Mouse (Mus musculus) heart, postnatal 10 days (tissue): Measurements from ENCODE around the gene Ninj2. TPM values are rescaled to one million over a fixed set of nuclear protein-coding genes. Genes with fewer than 3 reads are reported as not detected.

Source experiments
- DNase-seq, 2 experiments: peaks; one replicate each; pipeline ENCODE4 v3.0.0; 2021
- intact Hi-C: fragments of 180-260 bp; cut with DNase I; formaldehyde crosslinking; loops from one replicate; pipeline ENCODE4 v1.15.1; 2025
- total RNA-seq, 2 experiments: library from RNA; stranded (reverse); gene quantifications; 2 replicates each; pipeline ENCODE4 v1.2.3; 2021

Ninj2 gene
- total RNA-seq, 2 experiments from 2014 or later: not detected

DNA sequence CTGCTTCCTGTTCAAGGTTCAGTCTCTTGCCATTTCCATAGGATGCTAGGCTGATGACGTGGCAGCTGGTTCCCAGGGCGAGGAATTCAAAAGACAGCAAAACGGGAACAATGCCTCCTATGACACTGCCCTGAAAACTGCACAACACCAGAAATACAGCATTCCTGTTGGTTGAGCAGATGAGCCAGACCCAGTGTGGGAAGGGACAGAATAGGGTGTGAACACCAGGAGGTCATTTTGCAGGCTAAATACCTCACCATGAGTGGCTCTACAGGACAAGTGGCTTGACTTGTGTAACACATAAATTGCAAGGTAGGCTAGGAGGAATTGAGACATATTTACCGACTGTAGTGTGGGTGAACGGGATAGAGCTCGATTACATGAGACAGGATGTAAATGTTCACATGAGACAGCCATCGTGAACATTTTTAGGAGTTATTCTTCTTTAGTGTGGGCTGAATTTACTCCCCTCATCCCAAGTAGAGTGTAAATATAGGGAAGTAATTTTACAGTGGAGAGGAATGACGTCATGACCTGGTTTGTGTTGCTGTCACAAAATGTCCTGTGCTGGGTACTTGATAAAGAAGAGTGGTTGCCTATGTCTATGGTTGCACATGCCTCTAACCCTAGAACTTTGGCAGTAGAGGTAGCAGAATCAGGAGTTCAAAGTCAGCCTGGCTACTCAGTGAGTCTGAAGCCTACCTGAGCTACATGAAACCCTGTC is 79.3 kb downstream of the Ninj2 start:
- intact Hi-C loops: no loop called here
- DNase-seq: no peak

DNA sequence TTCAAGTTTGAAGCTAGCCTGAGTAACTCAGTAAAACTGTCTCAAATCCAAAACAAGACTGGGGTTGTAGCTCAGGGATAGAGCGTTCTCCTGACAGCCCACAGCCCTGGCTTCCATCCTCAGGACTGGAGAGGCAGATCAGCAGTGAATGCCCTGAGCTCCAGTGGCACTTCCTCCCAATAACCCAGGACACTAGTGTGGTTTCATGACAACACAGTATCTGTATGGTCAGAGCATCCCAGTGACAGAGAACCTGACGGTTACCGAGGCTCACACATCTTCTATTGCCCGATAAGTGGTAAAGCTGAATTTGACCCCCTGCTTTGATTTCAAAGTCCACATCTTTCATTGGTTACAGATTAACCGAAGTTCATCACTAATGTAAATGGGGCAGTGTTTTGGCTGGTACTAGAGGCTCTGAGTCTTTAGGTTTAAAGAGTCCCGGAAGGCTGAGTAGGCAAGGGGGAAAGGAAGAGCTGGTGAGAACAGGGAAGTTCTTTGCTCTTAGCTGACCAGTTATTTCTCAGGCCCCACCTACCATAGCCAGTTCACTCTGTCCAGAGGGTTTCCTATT is 81.0 kb downstream of the Ninj2 start:
- intact Hi-C loops: no loop called here
- no peak for DNase-seq

GRCm38 (mm10) chr6:120174602-120175115 is 81.5 kb downstream of the Ninj2 start:
- intact Hi-C loops: no loop called here
- DNase-seq: peak; percentile 85 to 89

- intact Hi-C loops: no loop called here
- peak in 1 of 2 experiments; percentile 5 for DNase-seq
Measured at GRCm38 (mm10) chr6:120175650-120176049, 82.5 kb downstream of the Ninj2 start.

DNA sequence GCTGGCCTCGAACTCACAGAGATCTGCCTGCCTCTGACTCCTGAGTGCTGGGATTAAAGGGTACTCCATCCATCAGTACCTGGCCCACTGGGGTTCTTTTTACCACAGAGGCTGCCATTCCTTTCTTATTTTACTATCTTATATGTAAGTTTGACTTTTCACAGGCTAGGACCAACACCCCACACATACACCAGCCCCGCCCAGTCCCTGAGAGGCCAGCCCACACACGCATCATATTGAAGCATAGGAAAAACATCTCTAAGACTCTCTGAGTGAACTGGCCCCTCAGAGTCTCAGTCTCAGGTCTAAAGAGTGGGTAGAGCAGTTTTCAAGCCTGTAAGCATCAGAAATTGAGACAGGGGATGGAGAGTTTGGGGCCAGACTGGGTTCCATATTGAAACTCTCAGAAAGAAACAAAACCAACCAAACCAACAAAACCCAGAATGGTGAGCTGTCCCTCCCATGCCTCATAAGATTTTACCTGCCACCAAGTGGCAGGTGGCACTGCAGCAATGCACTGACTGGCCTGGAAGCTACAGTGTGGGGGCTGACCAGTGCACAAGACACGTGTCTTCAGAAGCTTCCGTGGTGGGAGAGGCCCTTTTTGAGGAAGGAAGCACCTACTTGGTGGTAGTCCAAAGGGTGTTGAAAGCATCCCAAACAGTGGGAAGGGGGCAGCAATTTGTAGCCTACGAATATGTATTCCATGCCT is 86.0 kb downstream of the Ninj2 start:
- intact Hi-C loops: no loop called here
- DNase-seq: no peak

GRCm38 (mm10) chr6:120179756-120180206 is 86.6 kb downstream of the Ninj2 start:
- intact Hi-C loops: no loop called here
- no peak for DNase-seq

- DNase-seq: no peak
- intact Hi-C loops: no loop called here
Measured at GRCm38 (mm10) chr6:120180492-120180891, 87.3 kb downstream of the Ninj2 start.

DNA sequence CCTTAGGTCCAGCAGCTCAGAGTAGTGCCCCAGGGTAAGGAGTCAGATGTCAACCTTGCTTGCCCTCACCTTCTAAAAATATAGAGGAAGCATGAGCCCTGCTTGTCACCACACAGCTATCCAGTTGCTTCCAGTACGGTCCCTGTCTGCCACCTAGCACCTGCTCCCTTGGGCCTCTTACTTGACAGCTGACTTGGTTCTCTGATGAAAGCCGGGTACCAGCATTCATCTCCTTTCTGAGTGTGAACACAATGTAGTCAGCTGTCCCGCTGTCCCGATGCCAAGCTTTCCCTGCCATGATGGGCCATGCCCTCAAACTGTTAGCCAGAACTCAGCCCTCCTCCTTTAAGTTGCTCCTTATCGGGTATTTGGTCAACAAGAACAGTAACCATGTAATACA is 89.0 kb downstream of the Ninj2 start:
- intact Hi-C loops: no loop called here
- peak; percentile 59 to 73 for DNase-seq

- no peak for DNase-seq
- intact Hi-C loops: no loop called here
Measured at GRCm38 (mm10) chr6:120183771-120184170, 90.6 kb downstream of the Ninj2 start.

DNA sequence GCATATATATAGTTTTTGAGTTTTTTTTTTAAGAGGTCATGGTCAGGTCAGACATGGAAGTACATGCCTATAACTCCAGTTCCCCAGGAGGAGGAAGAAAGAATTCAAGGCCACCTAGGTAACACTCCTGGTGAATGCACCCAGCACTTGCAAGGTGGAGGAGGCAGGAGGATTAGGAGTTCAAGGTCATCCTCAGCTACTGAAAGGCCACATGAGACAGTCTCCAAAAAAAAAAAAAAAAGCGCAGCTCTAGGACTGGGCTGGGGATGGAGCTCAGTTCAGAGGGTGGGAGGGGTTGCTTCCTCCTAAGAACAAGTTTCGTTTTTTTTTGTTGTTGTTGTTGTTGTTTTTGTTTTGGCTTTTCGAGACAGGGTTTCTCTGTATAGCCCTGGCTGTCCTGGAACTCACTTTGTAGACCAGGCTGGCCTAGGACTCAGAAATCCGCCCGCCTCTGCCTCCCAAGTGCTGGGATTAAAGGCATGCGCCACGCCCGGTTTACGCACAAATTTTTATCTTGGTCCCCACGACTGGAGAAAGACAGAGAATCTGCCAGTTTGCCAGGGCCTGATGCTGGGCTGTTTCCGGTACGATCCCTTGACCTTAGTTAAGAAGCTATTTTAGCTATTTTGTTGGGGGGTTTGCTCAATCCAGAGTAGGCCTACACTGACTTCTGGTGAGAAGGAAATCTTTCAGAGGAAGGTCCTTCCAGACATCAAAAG is 92.0 kb downstream of the Ninj2 start:
- no peak for DNase-seq
- intact Hi-C loops: no loop called here

- no peak for DNase-seq
- intact Hi-C loops: no loop called here
Measured at GRCm38 (mm10) chr6:120185756-120186155, 92.6 kb downstream of the Ninj2 start.

DNA sequence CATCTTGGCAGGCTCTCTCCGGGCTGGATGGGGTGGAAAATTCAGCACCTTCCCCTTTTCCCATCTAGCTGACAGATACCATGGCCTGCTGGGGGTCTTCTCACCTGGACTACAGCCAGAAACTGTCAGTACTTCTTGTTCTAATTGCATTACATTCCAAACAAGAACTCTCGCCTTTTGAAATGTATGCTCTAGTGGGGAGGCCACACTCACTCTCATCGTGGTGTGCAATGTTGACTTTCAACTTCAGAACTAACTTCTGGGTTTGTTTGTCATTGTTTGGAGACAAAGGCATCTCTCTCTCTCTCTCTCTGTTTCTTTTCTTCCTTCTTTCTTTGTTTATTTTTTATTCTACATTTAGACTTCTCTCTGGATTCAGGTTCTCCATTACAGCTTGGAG is 93.4 kb downstream of the Ninj2 start:
- DNase-seq: no peak
- intact Hi-C loops: no loop called here

- intact Hi-C loops: no loop called here
- no peak for DNase-seq
Measured at GRCm38 (mm10) chr6:120187587-120188176, 94.5 kb downstream of the Ninj2 start.

- peak in 1 of 2 experiments; percentile 51 for DNase-seq
Measured at GRCm38 (mm10) chr6:120188376-120189235, 95.5 kb downstream of the Ninj2 start.

GRCm38 (mm10) chr6:120189287-120189686 is 96.1 kb downstream of the Ninj2 start:
- intact Hi-C loops: no loop called here
- no peak for DNase-seq

More at GRCm38 (mm10) chr6:120188376-120189235, 95.5 kb downstream of the Ninj2 start:
- intact Hi-C loops: no loop called here

GRCm38 (mm10) chr6:120190365-120190764 is 97.2 kb downstream of the Ninj2 start:
- DNase-seq: no peak
- intact Hi-C loops: loop anchor here (2.0 to 5.0 kb wide), 2 partner anchors 40 to 698 kb away; no protein-coding TSS in a partner anchor

DNA sequence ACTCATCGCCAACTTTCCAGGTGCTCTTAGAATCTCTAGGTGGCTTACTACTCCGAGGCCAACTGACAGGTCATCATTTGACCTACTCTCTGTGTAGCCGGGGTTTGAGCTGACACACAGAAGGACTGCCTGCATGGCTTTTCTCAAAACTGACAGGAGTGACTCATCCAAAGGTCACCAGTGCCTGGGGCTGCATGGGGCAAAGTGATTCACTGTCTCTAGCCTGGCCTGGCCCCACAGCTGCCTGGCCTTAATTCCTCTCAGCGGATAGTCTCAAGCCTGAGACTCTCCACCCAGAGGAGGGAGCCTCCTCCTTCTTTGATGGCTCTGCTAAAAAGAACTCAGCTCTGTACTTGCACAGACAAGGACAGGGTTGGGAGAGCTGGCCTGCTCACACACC is 97.8 kb downstream of the Ninj2 start:
- peak; percentile 60 to 63 for DNase-seq
- intact Hi-C loops: loop anchor here (2.0 to 5.0 kb wide), 2 partner anchors 40 to 699 kb away; no protein-coding TSS in a partner anchor

DNA sequence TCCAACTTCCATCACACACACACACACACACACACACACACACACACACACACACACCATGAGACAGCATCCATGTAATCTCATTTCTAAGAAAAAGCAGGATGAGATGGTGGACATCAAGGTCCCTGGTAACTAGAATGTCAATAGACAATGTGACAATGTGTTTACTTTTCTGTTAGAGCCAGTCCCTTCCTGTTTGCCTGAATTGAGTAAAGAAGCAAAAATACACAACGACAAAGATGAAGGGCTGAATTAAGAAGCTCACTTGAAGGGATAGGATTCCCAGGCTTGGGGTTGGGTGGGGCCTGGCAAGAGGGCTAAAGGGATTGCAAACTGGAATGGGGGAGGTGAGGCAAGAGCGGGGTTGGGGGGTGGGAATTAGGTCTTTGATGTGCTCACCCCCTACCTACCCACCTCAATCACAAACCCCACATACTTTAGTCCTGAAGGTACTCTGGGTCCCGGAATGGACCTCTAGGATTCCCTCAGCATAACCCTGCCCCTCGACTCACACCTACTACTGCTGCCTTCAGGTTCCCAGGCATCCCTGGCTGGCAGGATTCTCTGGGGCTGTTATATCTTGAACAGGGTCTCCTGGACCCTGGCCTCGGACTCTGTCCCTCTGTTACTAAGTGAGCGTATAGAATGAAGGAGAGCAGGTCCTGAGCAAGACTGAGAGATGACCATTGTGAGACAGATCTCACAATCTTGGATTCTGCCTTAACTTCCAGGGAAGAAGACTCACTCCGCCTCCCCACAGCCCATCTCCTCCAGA is 98.4 kb downstream of the Ninj2 start:
- intact Hi-C loops: loop anchor here (2.0 to 5.0 kb wide), 3 partner anchors 41 to 699 kb away; no protein-coding TSS in a partner anchor
- DNase-seq: no peak
